Mouse (Mus musculus) adrenal gland, adult 10 weeks (tissue): ENCODE data around the gene Zyx. TPM values are rescaled to one million over a fixed set of nuclear protein-coding genes. Genes with fewer than 3 reads are reported as not detected.

Experiments used
- polyA plus RNA-seq: library from polyadenylated mRNA; stranded (reverse); fragments of 350-450 nt; fragmentation: Illumina TruSeq; extraction: RNeasy Lipid Tissue Mini Kit (QIAGEN cat#74804); gene quantifications from one replicate; pipeline ENCODE4 v1.2.3, GENCODE M21; 2014; ENCODE audit warnings: low read depth, low replicate concordance

Zyx gene
- 2.6 TPM for polyA plus RNA-seq

DNA sequence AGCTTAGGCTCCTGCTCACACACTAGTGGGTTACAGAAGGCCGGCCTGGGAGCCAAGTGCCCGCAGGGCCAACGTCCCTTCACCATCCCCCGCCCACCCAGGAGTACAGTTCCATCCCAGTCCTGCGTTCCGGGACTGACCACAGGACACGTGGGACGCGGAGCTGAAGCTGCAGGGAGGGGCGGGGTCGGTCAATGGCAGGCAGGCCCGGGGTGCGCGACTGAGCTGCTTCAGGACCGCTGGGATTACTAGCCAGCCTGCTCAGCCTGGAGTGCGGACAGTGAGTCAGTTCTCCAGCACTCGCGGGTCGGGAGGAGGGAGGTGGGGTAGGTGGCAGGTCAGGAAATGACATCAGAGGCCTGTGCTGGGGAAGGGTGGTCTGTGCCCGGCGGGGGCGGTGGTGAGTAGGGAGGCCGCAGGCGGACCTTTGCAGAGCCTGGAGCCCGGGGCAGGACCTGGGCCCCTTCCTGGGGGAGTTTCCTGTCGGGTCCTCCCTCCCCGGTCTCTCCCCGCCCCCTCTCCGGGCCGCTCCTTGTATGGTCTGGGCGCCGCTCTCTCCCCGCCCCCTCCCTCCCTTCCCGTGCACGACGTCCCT, at the start of gene Zyx:
Zyx (plus strand) TSS at position 205 of the 595 bp plus-strand sequence.

DNA sequence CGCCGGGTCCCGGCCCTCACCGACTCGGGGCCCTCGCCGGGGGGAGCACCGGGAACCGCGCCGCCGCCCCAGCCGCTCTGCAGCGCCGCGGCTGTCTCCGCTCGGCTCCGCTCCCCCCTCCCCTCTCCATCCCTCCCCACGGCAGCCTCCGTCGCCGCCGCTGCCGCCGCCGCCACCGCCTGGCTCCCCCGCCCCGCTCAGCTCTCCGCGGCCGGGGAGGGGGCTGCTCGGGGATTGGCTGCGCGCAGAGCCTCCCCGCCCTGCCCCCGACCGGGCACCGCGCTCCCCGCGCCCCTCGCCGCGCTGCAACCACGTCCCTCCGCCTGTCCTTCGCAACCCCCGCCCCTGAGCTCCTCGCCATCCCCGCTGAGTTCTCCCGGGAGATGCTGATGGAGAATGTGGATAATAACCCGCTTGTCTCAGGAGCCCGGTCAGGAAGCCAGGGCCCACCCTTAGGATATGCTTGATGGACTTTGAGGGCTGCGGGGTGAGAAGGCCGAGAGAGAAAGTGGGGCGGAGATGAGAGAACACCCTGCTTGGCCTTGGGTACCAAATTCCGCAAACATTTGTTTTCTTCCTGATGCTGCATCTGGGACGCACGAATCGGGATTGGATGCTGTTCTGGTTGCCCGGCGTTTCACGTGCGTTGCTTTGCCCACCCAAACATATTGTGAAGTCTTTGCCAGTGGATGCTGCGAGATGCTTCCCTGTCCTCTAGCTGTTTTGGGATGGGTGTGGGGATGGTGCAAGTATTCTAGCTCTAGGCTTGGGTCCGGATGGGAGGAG, 24.8 kb upstream of the Zyx start, which contains the start of gene Fam131b:
Fam131b (minus strand) TSS at position 162 of the 786 bp plus-strand sequence.

DNA sequence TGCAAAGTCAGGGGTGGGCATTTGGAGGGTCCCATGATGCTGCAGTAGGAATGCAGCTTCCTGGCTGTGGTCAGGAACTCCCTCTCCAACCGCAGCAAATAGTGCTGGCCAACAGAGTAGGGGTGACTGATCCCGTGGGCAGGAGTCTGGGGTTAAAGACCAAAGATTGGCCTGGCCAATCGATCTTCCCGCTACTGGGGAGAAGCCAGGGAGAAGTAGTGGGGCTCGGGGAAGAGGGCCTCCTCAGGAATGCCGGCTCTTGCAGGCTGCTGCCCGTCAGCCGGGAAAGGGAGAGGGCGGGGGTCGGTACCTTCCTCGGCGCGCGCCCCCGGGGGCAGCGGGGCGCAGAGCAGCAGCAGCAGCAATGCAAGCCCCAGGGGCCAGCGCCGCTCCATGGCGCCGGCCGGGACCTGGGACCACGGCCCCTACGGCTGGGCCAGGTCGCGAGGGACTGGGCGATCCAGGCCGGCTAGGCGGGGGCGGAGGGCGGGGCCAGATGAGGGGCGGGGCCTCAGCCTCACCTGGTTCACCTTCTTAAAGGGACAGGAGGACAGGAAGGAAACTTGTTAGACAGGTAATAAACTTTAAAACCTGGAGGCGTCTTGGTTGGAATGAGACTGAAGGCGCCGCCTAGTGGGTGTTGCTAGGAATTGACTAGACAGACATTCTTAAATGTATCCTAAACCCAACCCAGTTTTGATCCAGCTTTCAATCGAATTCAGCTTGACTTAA, 23.6 kb downstream of the Zyx start, which contains the start of gene Epha1:
Epha1 (minus strand) TSS at position 453 of the 732 bp plus-strand sequence.

DNA sequence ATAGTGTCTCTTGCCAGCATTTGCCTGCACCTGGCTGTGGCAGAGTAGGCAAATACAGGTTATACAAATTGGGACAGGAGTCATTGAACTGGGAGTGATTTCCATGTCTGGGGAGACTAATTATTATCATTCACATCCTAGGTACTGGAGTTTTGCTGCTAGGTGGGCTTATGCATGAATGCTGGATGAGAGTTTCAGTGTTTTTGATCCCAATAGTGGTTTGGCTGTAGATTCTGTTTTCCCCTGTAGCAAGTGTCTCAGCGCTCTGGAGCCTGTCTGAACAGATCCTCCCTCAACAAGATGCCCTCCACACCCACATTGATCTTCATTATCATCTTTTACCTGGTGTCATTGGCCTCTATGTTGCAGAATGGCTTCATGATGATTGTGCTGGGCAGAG, 50.5 kb downstream of the Zyx start, which contains the start of gene Tas2r143:
Tas2r143 (plus strand) TSS at position 301 of the 400 bp plus-strand sequence.

DNA sequence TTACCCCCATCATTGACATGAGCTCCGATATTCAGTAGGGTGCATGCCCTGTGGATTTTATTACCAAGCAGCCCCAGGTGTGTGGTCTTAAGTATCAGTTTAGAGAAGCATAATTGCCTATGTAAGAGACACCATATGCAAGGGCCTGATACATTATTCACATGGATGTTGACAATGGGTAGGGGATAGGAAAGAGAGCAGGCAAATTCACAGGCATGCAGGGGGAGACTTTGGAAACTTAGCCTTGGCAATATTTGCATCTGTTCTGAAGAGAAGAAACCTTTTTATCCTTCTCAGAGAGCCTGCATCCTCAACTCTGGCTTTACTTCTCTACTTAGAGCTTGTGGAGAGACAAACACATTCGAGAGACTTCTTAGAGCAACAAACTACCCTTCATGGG, 55.7 kb downstream of the Zyx start, which contains the start of gene Tas2r135:
Tas2r135 (plus strand) TSS at position 301 of the 400 bp plus-strand sequence.

Other genes starting within 250 kb of the Zyx start
- gene Tas2r139, start 208.7 kb upstream of the Zyx start, polyA plus RNA-seq: not detected
- gene Tas2r144, start 134.3 kb upstream of the Zyx start, polyA plus RNA-seq: not detected
- 173 TPM for gene Gstk1, start 103.7 kb upstream of the Zyx start, polyA plus RNA-seq
- not detected for gene Tmem139, start 87.7 kb upstream of the Zyx start, polyA plus RNA-seq
- 23.4 TPM for gene Casp2, start 84.6 kb upstream of the Zyx start, polyA plus RNA-seq
- gene Clcn1, start 62.9 kb upstream of the Zyx start, polyA plus RNA-seq: 0.23 TPM
- not detected for gene Fam131b, start 25.0 kb upstream of the Zyx start, polyA plus RNA-seq
- 0.17 TPM for gene Epha1, start 23.6 kb downstream of the Zyx start, polyA plus RNA-seq
- not detected for gene Tas2r143, start 50.6 kb downstream of the Zyx start, polyA plus RNA-seq
- not detected for gene Tas2r135, start 55.8 kb downstream of the Zyx start, polyA plus RNA-seq
- not detected for gene Tas2r126, start 84.9 kb downstream of the Zyx start, polyA plus RNA-seq
- not detected for gene Olfr458, start 115.6 kb downstream of the Zyx start, polyA plus RNA-seq
- gene Olfr457, start 126.7 kb downstream of the Zyx start, polyA plus RNA-seq: not detected
- not detected for gene Olfr456, start 137.6 kb downstream of the Zyx start, polyA plus RNA-seq
- gene Olfr455, start 198.0 kb downstream of the Zyx start, polyA plus RNA-seq: not detected
- not detected for gene Tcaf3, start 248.1 kb downstream of the Zyx start, polyA plus RNA-seq